Mouse (Mus musculus) c-Kit-positive CD71-positive TER-119-negative erythroid progenitor cells, embryonic 14.5 days (primary cell): ENCODE data around the gene Zdhhc14.
A peak's percentile ranks its signal among the peaks of the same experiment; 100 is the strongest.

Source experiments
- DNase-seq: peaks from one replicate; pipeline ENCODE4 v3.0.0-alpha.2; 2013; ENCODE audit warnings: low read depth

The Zdhhc14 gene

GRCm38 (mm10) chr17:5744016-5744415 is 251.7 kb downstream of the Zdhhc14 start:
- DNase-seq = no peak

GRCm38 (mm10) chr17:5746378-5746777 is 254.0 kb downstream of the Zdhhc14 start:
- DNase-seq = no peak

- no peak for DNase-seq
Measured at GRCm38 (mm10) chr17:5747539-5748500, 255.5 kb downstream of the Zdhhc14 start.

GRCm38 (mm10) chr17:5748501-5748894 is 256.1 kb downstream of the Zdhhc14 start:
- DNase-seq = peak; percentile 53

- DNase-seq = no peak
Measured at GRCm38 (mm10) chr17:5750278-5750677, 257.9 kb downstream of the Zdhhc14 start.

GRCm38 (mm10) chr17:5751066-5751465 is 258.7 kb downstream of the Zdhhc14 start:
- no peak for DNase-seq

- DNase-seq = no peak
Measured at GRCm38 (mm10) chr17:5752322-5752715, 260.0 kb downstream of the Zdhhc14 start.

- peak; percentile 33 for DNase-seq
Measured at GRCm38 (mm10) chr17:5752716-5753585, 260.6 kb downstream of the Zdhhc14 start.

- no peak for DNase-seq
Measured at GRCm38 (mm10) chr17:5755489-5755888, 263.1 kb downstream of the Zdhhc14 start.

- no peak for DNase-seq
Measured at GRCm38 (mm10) chr17:5756065-5756464, 263.7 kb downstream of the Zdhhc14 start.

GRCm38 (mm10) chr17:5756855-5757254 is 264.5 kb downstream of the Zdhhc14 start:
- no peak for DNase-seq

GRCm38 (mm10) chr17:5763768-5764167 is 271.4 kb downstream of the Zdhhc14 start:
- DNase-seq = no peak

- DNase-seq = no peak
Measured at GRCm38 (mm10) chr17:5764270-5764669, 271.9 kb downstream of the Zdhhc14 start.

GRCm38 (mm10) chr17:5765746-5766145 is 273.4 kb downstream of the Zdhhc14 start:
- DNase-seq = no peak

GRCm38 (mm10) chr17:5768164-5768705 is 275.9 kb downstream of the Zdhhc14 start:
- DNase-seq = no peak

GRCm38 (mm10) chr17:5768810-5769520 is 276.6 kb downstream of the Zdhhc14 start:
- no peak for DNase-seq

- no peak for DNase-seq
Measured at GRCm38 (mm10) chr17:5769776-5770175, 277.4 kb downstream of the Zdhhc14 start.

- no peak for DNase-seq
Measured at GRCm38 (mm10) chr17:5770265-5771249, 278.2 kb downstream of the Zdhhc14 start.

- DNase-seq = no peak
Measured at GRCm38 (mm10) chr17:5780213-5780975, 288.0 kb downstream of the Zdhhc14 start.

GRCm38 (mm10) chr17:5785238-5785637 is 292.9 kb downstream of the Zdhhc14 start:
- DNase-seq = no peak
